Mouse (Mus musculus): ENCODE results near the gene Pan2. TPM values are rescaled to one million over a fixed set of nuclear protein-coding genes. Genes with fewer than 3 reads are reported as not detected.
A peak's percentile ranks its signal among the peaks of the same experiment; 100 is the strongest.
"Not testable (repeated sequence)": the region's sequence is repeated elsewhere in the genome, so short reads cannot be mapped to it uniquely, and the experiment has no call there.

Gene Pan2
- total RNA-seq, 2 experiments from 2014 or later = 13.0 to 14.1 TPM

- intact Hi-C loops (cut with DNase I) = loop anchor here (5.0 kb wide), 1 partner anchor 69 kb away; the partner anchor contains the start of gene Spryd4
- DNase-seq (ENCODE audit: extremely low spot score in 1 of 2, low spot score in 2 of 2) = no peak
These were observed 22.2 kb upstream of the Pan2 start for GRCm38 (mm10) chr10:128280943-128281342.

- intact Hi-C loops (cut with DNase I) = loop anchor here (5.0 kb wide), 1 partner anchor 69 kb away; the partner anchor contains the start of gene Spryd4
- DNase-seq (ENCODE audit: extremely low spot score in 1 of 2, low spot score in 2 of 2) = no peak
These were observed 21.5 kb upstream of the Pan2 start for GRCm38 (mm10) chr10:128281682-128282081.

- no peak for DNase-seq (ENCODE audit: extremely low spot score in 1 of 2, low spot score in 2 of 2)
- intact Hi-C loops (cut with DNase I) = loop anchor here (5.0 kb wide), 1 partner anchor 71 kb away; the partner anchor contains the start of gene Spryd4
These were observed 20.2 kb upstream of the Pan2 start for GRCm38 (mm10) chr10:128282886-128283450.

- intact Hi-C loops (cut with DNase I) = loop anchor here (5.0 kb wide), 1 partner anchor 72 kb away; the partner anchor contains the start of gene Spryd4
- DNase-seq (ENCODE audit: extremely low spot score in 1 of 2, low spot score in 2 of 2) = peak; percentile 44 to 74
These were observed 19.2 kb upstream of the Pan2 start for GRCm38 (mm10) chr10:128283604-128284579.

GRCm38 (mm10) chr10:128290594-128290993, 12.5 kb upstream of the Pan2 start:
- intact Hi-C loops (cut with DNase I) = not testable (repeated sequence)
- DNase-seq (ENCODE audit: extremely low spot score in 1 of 2, low spot score in 2 of 2) = peak in 1 of 2 experiments; percentile 13

- intact Hi-C loops (cut with DNase I) = no loop called here
- no peak for DNase-seq (ENCODE audit: extremely low spot score in 1 of 2, low spot score in 2 of 2)
These were observed 6.6 kb upstream of the Pan2 start for GRCm38 (mm10) chr10:128296370-128297090.

- no peak for DNase-seq (ENCODE audit: extremely low spot score in 1 of 2, low spot score in 2 of 2)
- intact Hi-C loops (cut with DNase I) = no loop called here
These were observed 5.9 kb upstream of the Pan2 start for GRCm38 (mm10) chr10:128297221-128297620.

- intact Hi-C loops (cut with DNase I) = no loop called here
- DNase-seq (ENCODE audit: extremely low spot score in 1 of 2, low spot score in 2 of 2) = peak in 1 of 2 experiments; percentile 44
These were observed 5.5 kb upstream of the Pan2 start for GRCm38 (mm10) chr10:128297622-128298021.

GRCm38 (mm10) chr10:128298243-128298642, 4.9 kb upstream of the Pan2 start:
- intact Hi-C loops (cut with DNase I) = no loop called here

GRCm38 (mm10) chr10:128298702-128299171, 4.4 kb upstream of the Pan2 start, which contains the start of gene Il23a:
TSS of gene Il23a (minus strand) at chr10:128298752.
- intact Hi-C loops (cut with DNase I) = no loop called here
- DNase-seq (ENCODE audit: extremely low spot score in 1 of 2, low spot score in 2 of 2) = no peak

More at GRCm38 (mm10) chr10:128298243-128298642, 4.9 kb upstream of the Pan2 start:
- DNase-seq (ENCODE audit: extremely low spot score in 1 of 2, low spot score in 2 of 2) = no peak

GRCm38 (mm10) chr10:128302357-128302756, 778 bp upstream of the Pan2 start:
- no peak for DNase-seq (ENCODE audit: extremely low spot score in 1 of 2, low spot score in 2 of 2)
- intact Hi-C loops (cut with DNase I) = no loop called here

- intact Hi-C loops (cut with DNase I) = no loop called here
These were observed 380 bp upstream of the Pan2 start for GRCm38 (mm10) chr10:128302785-128303125.

GRCm38 (mm10) chr10:128309654-128310053, 6.5 kb downstream of the Pan2 start:
- DNase-seq (ENCODE audit: extremely low spot score in 1 of 2, low spot score in 2 of 2) = no peak
- intact Hi-C loops (cut with DNase I) = no loop called here

More at GRCm38 (mm10) chr10:128302785-128303125, 380 bp upstream of the Pan2 start:
- no peak for DNase-seq (ENCODE audit: extremely low spot score in 1 of 2, low spot score in 2 of 2)

GRCm38 (mm10) chr10:128310177-128310576, 7.0 kb downstream of the Pan2 start:
- DNase-seq (ENCODE audit: extremely low spot score in 1 of 2, low spot score in 2 of 2) = peak in 1 of 2 experiments; percentile 72
- intact Hi-C loops (cut with DNase I) = no loop called here

- no peak for DNase-seq (ENCODE audit: extremely low spot score in 1 of 2, low spot score in 2 of 2)
These were observed 7.8 kb downstream of the Pan2 start for GRCm38 (mm10) chr10:128310902-128311301.

GRCm38 (mm10) chr10:128315578-128315977, 12.4 kb downstream of the Pan2 start:
- DNase-seq (ENCODE audit: extremely low spot score in 1 of 2, low spot score in 2 of 2) = no peak
- intact Hi-C loops (cut with DNase I) = no loop called here

More at GRCm38 (mm10) chr10:128310902-128311301, 7.8 kb downstream of the Pan2 start:
- intact Hi-C loops (cut with DNase I) = no loop called here

- intact Hi-C loops (cut with DNase I) = no loop called here
- DNase-seq (ENCODE audit: extremely low spot score in 1 of 2, low spot score in 2 of 2) = no peak
These were observed 18.5 kb downstream of the Pan2 start for GRCm38 (mm10) chr10:128321641-128322040.

- intact Hi-C loops (cut with DNase I) = no loop called here
- DNase-seq (ENCODE audit: extremely low spot score in 1 of 2, low spot score in 2 of 2) = peak; percentile 85 to 93
These were observed 19.3 kb downstream of the Pan2 start, which contains the start of gene Cnpy2 for GRCm38 (mm10) chr10:128322141-128323108. TSS of gene Cnpy2 (plus strand) at chr10:128322459.
